Mouse (Mus musculus): Measurements from ENCODE around the gene Tacc2. TPM values are rescaled to one million over a fixed set of nuclear protein-coding genes. Genes with fewer than 3 reads are reported as not detected.

Tacc2 gene
- polyA plus RNA-seq, 1 experiment from 2014 or later = 23.9 TPM

GRCm38 (mm10) chr7:130648061-130648460 is 70.8 kb downstream of the Tacc2 start:
- H3K4me3 ChIP-seq (replicated peaks; ENCODE audit: low read length) = no peak overlapping the region
- no peaks in the 10 kb centered on the region for H3K36me3 ChIP-seq (ENCODE audit: control insufficient read depth, insufficient read depth, low read length)
- H3K4me1 ChIP-seq (ENCODE audit: control insufficient read depth, insufficient read depth, low read length) = peaks cover 11% of the 10 kb centered on the region
- 0 out of 2 replicates have a peak overlapping the region, but pooled peaks have one; percentile 88 for H3K9ac ChIP-seq (ENCODE audit: low read length)
- no peaks in the 10 kb centered on the region for H3K9me3 ChIP-seq (replicated peaks; ENCODE audit: control insufficient read depth, low read length)
- H3K27ac ChIP-seq (ENCODE audit: low read length) = no peak overlapping the region
- ATAC-seq (ENCODE audit: insufficient read depth, low FRiP score) = no peak
- WGBS = 74% methylated on average over 4 of the region's 4 CpGs
- H3K4me2 ChIP-seq (ENCODE audit: low read depth, low read length) = 0 out of 2 replicates have a peak overlapping the region, but pooled peaks have one; percentile 83
- no peaks in the 10 kb centered on the region for H3K27me3 ChIP-seq (ENCODE audit: control insufficient read depth, insufficient read depth, low read length)

DNA sequence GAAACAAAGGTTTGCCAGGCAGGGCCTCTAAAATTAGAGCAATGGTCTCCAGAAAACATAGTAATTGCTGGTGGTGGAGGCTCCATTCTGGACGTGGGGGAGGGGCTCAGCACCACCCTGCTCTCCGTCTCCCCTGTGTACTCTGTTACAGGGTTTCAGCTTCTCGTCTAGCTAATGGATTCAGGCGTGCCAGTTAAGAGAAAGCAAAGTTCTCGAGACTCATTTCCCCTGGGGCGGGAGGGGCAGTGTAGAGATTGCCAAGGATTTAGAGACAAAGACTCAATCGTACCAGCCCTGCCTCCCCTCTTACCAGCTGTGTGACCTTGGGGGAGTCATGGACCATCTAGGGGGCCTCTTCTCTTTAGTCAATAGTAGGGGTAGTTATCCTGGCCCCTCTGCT is 72.0 kb downstream of the Tacc2 start:
- no peak overlapping the region for H3K9ac ChIP-seq (ENCODE audit: low read length)
- no peak overlapping the region for H3K4me3 ChIP-seq (replicated peaks; ENCODE audit: low read length)
- no peaks in the 10 kb centered on the region for H3K36me3 ChIP-seq (ENCODE audit: control insufficient read depth, insufficient read depth, low read length)
- H3K4me2 ChIP-seq (ENCODE audit: low read depth, low read length) = no peak overlapping the region
- 29% methylated on average over 7 of the region's 7 CpGs for WGBS
- H3K27ac ChIP-seq (ENCODE audit: low read length) = peak overlapping the region; percentile 15; the same call in 1 of the 2 replicates
- no peaks in the 10 kb centered on the region for H3K27me3 ChIP-seq (ENCODE audit: control insufficient read depth, insufficient read depth, low read length)
- ATAC-seq (ENCODE audit: insufficient read depth, low FRiP score) = no peak
- H3K9me3 ChIP-seq (replicated peaks; ENCODE audit: control insufficient read depth, low read length) = no peaks in the 10 kb centered on the region
- peaks cover 18% of the 10 kb centered on the region for H3K4me1 ChIP-seq (ENCODE audit: control insufficient read depth, insufficient read depth, low read length)

DNA sequence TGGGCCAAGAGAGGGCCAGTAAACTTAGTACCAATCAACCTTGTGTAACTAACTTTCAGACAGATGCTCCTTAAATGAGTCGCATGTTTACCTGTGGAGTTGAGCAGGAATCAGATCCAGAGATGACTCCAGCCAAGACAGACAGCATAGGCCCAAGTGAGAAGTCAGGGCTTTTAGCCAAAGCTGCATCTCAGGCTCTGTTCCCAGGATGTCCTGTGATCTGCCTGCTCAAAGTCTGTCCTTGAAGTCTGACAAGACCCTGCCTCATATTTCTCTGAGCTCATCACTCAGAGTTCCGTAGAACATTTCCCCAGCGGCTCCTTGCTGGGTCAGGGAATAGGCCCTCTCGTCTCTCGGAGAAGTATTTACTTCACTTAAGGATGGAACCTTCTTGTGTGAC is 73.4 kb downstream of the Tacc2 start:
- H3K36me3 ChIP-seq (ENCODE audit: control insufficient read depth, insufficient read depth, low read length) = no peaks in the 10 kb centered on the region
- no peak overlapping the region for H3K27ac ChIP-seq (ENCODE audit: low read length)
- H3K4me2 ChIP-seq (ENCODE audit: low read depth, low read length) = no peak overlapping the region
- no peaks in the 10 kb centered on the region for H3K27me3 ChIP-seq (ENCODE audit: control insufficient read depth, insufficient read depth, low read length)
- H3K9ac ChIP-seq (ENCODE audit: low read length) = no peak overlapping the region
- peaks cover 25% of the 10 kb centered on the region for H3K4me1 ChIP-seq (ENCODE audit: control insufficient read depth, insufficient read depth, low read length)
- H3K9me3 ChIP-seq (replicated peaks; ENCODE audit: control insufficient read depth, low read length) = no peaks in the 10 kb centered on the region
- no peak for ATAC-seq (ENCODE audit: insufficient read depth, low FRiP score)
- WGBS = 84% methylated on average over 5 of the region's 5 CpGs
- H3K4me3 ChIP-seq (replicated peaks; ENCODE audit: low read length) = no peak overlapping the region

GRCm38 (mm10) chr7:130653036-130653555 is 75.9 kb downstream of the Tacc2 start:
- 78% methylated on average over 6 of the region's 6 CpGs for WGBS
- no peak overlapping the region for H3K9ac ChIP-seq (ENCODE audit: low read length)
- no peak overlapping the region for H3K4me3 ChIP-seq (replicated peaks; ENCODE audit: low read length)
- no peaks in the 10 kb centered on the region for H3K36me3 ChIP-seq (ENCODE audit: control insufficient read depth, insufficient read depth, low read length)
- no peak overlapping the region for H3K27ac ChIP-seq (ENCODE audit: low read length)
- peaks cover 27% of the 10 kb centered on the region for H3K4me1 ChIP-seq (ENCODE audit: control insufficient read depth, insufficient read depth, low read length)
- H3K4me2 ChIP-seq (ENCODE audit: low read depth, low read length) = no peak overlapping the region
- no peaks in the 10 kb centered on the region for H3K9me3 ChIP-seq (replicated peaks; ENCODE audit: control insufficient read depth, low read length)
- H3K27me3 ChIP-seq (ENCODE audit: control insufficient read depth, insufficient read depth, low read length) = no peaks in the 10 kb centered on the region
- no peak for ATAC-seq (ENCODE audit: insufficient read depth, low FRiP score)

DNA sequence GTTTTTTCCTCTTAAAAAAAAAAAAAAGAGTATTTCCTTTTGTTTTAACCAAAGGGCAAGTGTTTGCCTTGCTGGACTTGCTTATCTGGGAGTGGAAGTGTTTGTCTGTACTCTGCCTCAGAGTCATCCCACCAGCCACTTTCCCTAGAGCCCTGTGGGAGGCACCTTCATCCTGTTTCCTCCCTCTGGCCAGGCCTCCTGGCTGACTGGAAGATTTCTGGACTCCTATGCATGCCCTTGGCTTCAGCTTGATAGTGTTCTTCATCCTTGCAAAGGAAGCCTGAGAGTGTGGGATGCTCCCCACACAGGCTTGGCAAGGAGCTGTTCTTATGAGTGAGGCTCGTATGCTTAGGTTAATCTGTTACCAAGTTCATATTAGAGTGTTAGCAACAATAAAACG is 77.3 kb downstream of the Tacc2 start:
- ATAC-seq (ENCODE audit: insufficient read depth, low FRiP score) = 0 out of 2 replicates have a peak, but pooled peaks have one; percentile 10
- Histone ChIP-seq H3K4me3 (replicated peaks; ENCODE audit: low read length) (no peak overlapping the region), H3K4me1 (ENCODE audit: control insufficient read depth, insufficient read depth, low read length) (peaks cover 19% of the 10 kb centered on the region), H3K36me3 (ENCODE audit: control insufficient read depth, insufficient read depth, low read length) (no peaks in the 10 kb centered on the region), H3K27ac (ENCODE audit: low read length) (no peak overlapping the region; the same call in 1 of the 2 replicates), H3K4me2 (ENCODE audit: low read depth, low read length) (no peak overlapping the region), H3K27me3 (ENCODE audit: control insufficient read depth, insufficient read depth, low read length) (no peaks in the 10 kb centered on the region), H3K9me3 (replicated peaks; ENCODE audit: control insufficient read depth, low read length) (no peaks in the 10 kb centered on the region), H3K9ac (ENCODE audit: low read length) (no peak overlapping the region)
- WGBS = 44% methylated on average over 2 of the region's 2 CpGs

- Histone ChIP-seq H3K27ac (ENCODE audit: low read length) (no peak overlapping the region), H3K4me3 (replicated peaks; ENCODE audit: low read length) (no peak overlapping the region), H3K4me1 (ENCODE audit: control insufficient read depth, insufficient read depth, low read length) (peaks cover 19% of the 10 kb centered on the region), H3K4me2 (ENCODE audit: low read depth, low read length) (no peak overlapping the region), H3K9ac (ENCODE audit: low read length) (no peak overlapping the region), H3K9me3 (replicated peaks; ENCODE audit: control insufficient read depth, low read length) (no peaks in the 10 kb centered on the region), H3K36me3 (ENCODE audit: control insufficient read depth, insufficient read depth, low read length) (no peaks in the 10 kb centered on the region), H3K27me3 (ENCODE audit: control insufficient read depth, insufficient read depth, low read length) (no peaks in the 10 kb centered on the region)
- ATAC-seq (ENCODE audit: insufficient read depth, low FRiP score) = no peak
- WGBS = 90% methylated on average over 8 of the region's 8 CpGs
Measured at GRCm38 (mm10) chr7:130656965-130657364, 79.7 kb downstream of the Tacc2 start.

GRCm38 (mm10) chr7:130657751-130658150 is 80.5 kb downstream of the Tacc2 start:
- H3K36me3 ChIP-seq (ENCODE audit: control insufficient read depth, insufficient read depth, low read length) = no peaks in the 10 kb centered on the region
- peaks cover 19% of the 10 kb centered on the region for H3K4me1 ChIP-seq (ENCODE audit: control insufficient read depth, insufficient read depth, low read length)
- WGBS = 72% methylated on average over 13 of the region's 13 CpGs
- no peak for ATAC-seq (ENCODE audit: insufficient read depth, low FRiP score)
- H3K9me3 ChIP-seq (replicated peaks; ENCODE audit: control insufficient read depth, low read length) = no peaks in the 10 kb centered on the region
- H3K27me3 ChIP-seq (ENCODE audit: control insufficient read depth, insufficient read depth, low read length) = no peaks in the 10 kb centered on the region
- H3K9ac ChIP-seq (ENCODE audit: low read length) = no peak overlapping the region
- no peak overlapping the region for H3K4me2 ChIP-seq (ENCODE audit: low read depth, low read length)
- no peak overlapping the region for H3K27ac ChIP-seq (ENCODE audit: low read length)
- H3K4me3 ChIP-seq (replicated peaks; ENCODE audit: low read length) = no peak overlapping the region

GRCm38 (mm10) chr7:130659129-130659528 is 81.9 kb downstream of the Tacc2 start:
- WGBS = 90% methylated on average over 5 of the region's 5 CpGs
- no peaks in the 10 kb centered on the region for H3K27me3 ChIP-seq (ENCODE audit: control insufficient read depth, insufficient read depth, low read length)
- H3K27ac ChIP-seq (ENCODE audit: low read length) = no peak overlapping the region
- H3K4me2 ChIP-seq (ENCODE audit: low read depth, low read length) = no peak overlapping the region
- H3K9ac ChIP-seq (ENCODE audit: low read length) = no peak overlapping the region
- H3K36me3 ChIP-seq (ENCODE audit: control insufficient read depth, insufficient read depth, low read length) = no peaks in the 10 kb centered on the region
- no peaks in the 10 kb centered on the region; the same call in 1 of the 2 replicates for H3K9me3 ChIP-seq (replicated peaks; ENCODE audit: control insufficient read depth, low read length)
- no peak for ATAC-seq (ENCODE audit: insufficient read depth, low FRiP score)
- H3K4me1 ChIP-seq (ENCODE audit: control insufficient read depth, insufficient read depth, low read length) = peaks cover 14% of the 10 kb centered on the region
- no peak overlapping the region for H3K4me3 ChIP-seq (replicated peaks; ENCODE audit: low read length)

GRCm38 (mm10) chr7:130662250-130662649 is 85.0 kb downstream of the Tacc2 start:
- no peaks in the 10 kb centered on the region for H3K36me3 ChIP-seq (ENCODE audit: control insufficient read depth, insufficient read depth, low read length)
- H3K4me2 ChIP-seq (ENCODE audit: low read depth, low read length) = no peak overlapping the region
- H3K27ac ChIP-seq (ENCODE audit: low read length) = no peak overlapping the region
- no peak overlapping the region for H3K9ac ChIP-seq (ENCODE audit: low read length)
- H3K9me3 ChIP-seq (replicated peaks; ENCODE audit: control insufficient read depth, low read length) = no peaks in the 10 kb centered on the region; the same call in 1 of the 2 replicates
- no peak overlapping the region for H3K4me3 ChIP-seq (replicated peaks; ENCODE audit: low read length)
- no peaks in the 10 kb centered on the region for H3K27me3 ChIP-seq (ENCODE audit: control insufficient read depth, insufficient read depth, low read length)
- no peaks in the 10 kb centered on the region for H3K4me1 ChIP-seq (ENCODE audit: control insufficient read depth, insufficient read depth, low read length)
- ATAC-seq (ENCODE audit: insufficient read depth, low FRiP score) = no peak
- WGBS = 61% methylated on average over 5 of the region's 5 CpGs

Data from stomach, embryonic 16.5 days (tissue).